Comparison of ENCODE assay signal across 18 mouse cellular contexts in the genomic region with DNA sequence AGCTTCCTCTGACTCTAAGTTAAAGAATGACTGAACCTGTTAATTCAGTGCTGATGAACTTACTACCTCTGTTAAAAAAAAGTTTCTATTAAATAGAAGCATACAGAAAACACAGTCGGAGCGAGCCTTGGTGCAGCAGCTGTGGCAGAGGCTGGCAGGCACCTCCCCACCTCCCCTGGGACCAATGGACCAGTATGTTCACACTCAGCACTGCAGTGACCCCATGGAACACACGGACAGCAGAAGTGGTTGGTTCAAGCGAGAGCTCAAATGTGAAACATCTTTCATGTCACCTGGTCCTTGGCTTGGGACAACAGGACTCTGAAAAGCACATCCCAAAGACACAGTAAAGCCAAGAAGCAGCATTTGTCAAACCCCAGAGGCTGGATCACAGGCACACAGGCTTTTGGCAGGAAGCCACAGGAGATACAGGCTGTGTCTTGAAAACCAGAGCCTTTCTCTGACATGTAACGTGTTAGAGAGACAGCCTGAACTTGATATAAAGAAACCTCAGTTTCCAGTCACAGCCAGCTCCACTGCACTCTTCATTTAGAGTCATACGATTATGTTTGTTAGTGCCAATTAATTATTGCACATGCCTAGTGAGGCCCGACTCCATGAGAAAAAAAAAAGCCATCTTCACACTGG. TPM values are rescaled to one million over a fixed set of nuclear protein-coding genes. Genes with fewer than 3 reads are reported as not detected.
A peak's percentile ranks its signal among the peaks of the same experiment; 100 is the strongest.
DNase-seq lines count a peak whose midpoint lies in the region; ATAC-seq lines count a peak whose summit lies in the region.
"Had no signal": no experiment of that assay in that cellular context is flagged by ENCODE, and none has a peak within 500 bp of the region (broad histone marks: within the 10 kb centered on the region; RNA-seq: fewer than 3 reads in every experiment).

No protein-coding gene starts in this region.

- no peak for DNase-seq in hindbrain, embryonic 10.5 days (ENCODE audit: low spot score)
- DNase-seq in right cerebral cortex, postnatal 10 days (ENCODE audit: low spot score in 2 of 2), result peak; percentile 38 to 49
- no peak for DNase-seq in right cerebral cortex, postnatal 4 days
- DNase-seq in cerebellum, adult 9-10 months, result peak; percentile 61
- no peak for DNase-seq in heart, postnatal 4 days
- DNase-seq: gastrocnemius, postnatal 25 days; kidney, postnatal 10 days; lung, adult 18-20 months; thymus, postnatal 25 days had no signal

- WGBS in hindbrain, embryonic 13.5 days, result 58% methylated on average over 7 of the region's 7 CpGs
- WGBS in hindbrain, embryonic 10.5 days, result 85% methylated on average over 7 of the region's 7 CpGs

- H3K4me2 ChIP-seq in hindbrain, embryonic 13.5 days, result no peak overlapping the region
- H3K4me2 ChIP-seq: limb, embryonic 15.5 days; neural tube, embryonic 12.5 days had no signal

- H3K9ac ChIP-seq in hindbrain, embryonic 13.5 days, result no peak overlapping the region
- H3K9ac ChIP-seq: limb, embryonic 15.5 days; neural tube, embryonic 12.5 days had no signal

- 0 out of 2 replicates have a peak, but pooled peaks cover 4% of the 10 kb centered on the region for H3K9me3 ChIP-seq in hindbrain, embryonic 13.5 days
- no peaks in the 10 kb centered on the region for H3K9me3 ChIP-seq in hindbrain, embryonic 10.5 days
- H3K9me3 ChIP-seq: heart, embryonic 10.5 days; limb, embryonic 15.5 days had no signal

- H3K4me3 ChIP-seq in hindbrain, embryonic 13.5 days, result no peak overlapping the region
- H3K4me3 ChIP-seq in hindbrain, embryonic 10.5 days, result no peak overlapping the region
- H3K4me3 ChIP-seq: heart, embryonic 10.5 days; limb, embryonic 15.5 days; neural tube, embryonic 12.5 days had no signal

- 0 out of 2 replicates have a peak overlapping the region, but pooled peaks have one; percentile 2 for H3K27ac ChIP-seq in hindbrain, embryonic 13.5 days
- no peak overlapping the region for H3K27ac ChIP-seq in hindbrain, embryonic 10.5 days
- H3K27ac ChIP-seq: heart, embryonic 10.5 days; limb, embryonic 15.5 days; macrophage; neural tube, embryonic 12.5 days had no signal

- no peaks in the 10 kb centered on the region for H3K27me3 ChIP-seq in hindbrain, embryonic 13.5 days
- H3K27me3 ChIP-seq in hindbrain, embryonic 10.5 days (ENCODE audit: insufficient read depth, poor library complexity, severe bottlenecking), result no peaks in the 10 kb centered on the region
- H3K27me3 ChIP-seq: CH12.LX; limb, embryonic 15.5 days; neural tube, embryonic 12.5 days had no signal

- no peak for ATAC-seq in hindbrain, embryonic 13.5 days (ENCODE audit: low FRiP score)
- no peak for ATAC-seq in CD4-positive, CD25-positive, alpha-beta regulatory T cell, adult 4 months
- ATAC-seq: intestine, embryonic 16.5 days; midbrain, embryonic 16.5 days had no signal

- H3K36me3 ChIP-seq in hindbrain, embryonic 13.5 days, result no peaks in the 10 kb centered on the region
- H3K36me3 ChIP-seq in hindbrain, embryonic 10.5 days, result no peaks in the 10 kb centered on the region
- H3K36me3 ChIP-seq: heart, embryonic 10.5 days; limb, embryonic 15.5 days; neural tube, embryonic 12.5 days had no signal

- peaks cover 17% of the 10 kb centered on the region for H3K4me1 ChIP-seq in hindbrain, embryonic 13.5 days (replicated peaks)
- no peaks in the 10 kb centered on the region for H3K4me1 ChIP-seq in hindbrain, embryonic 10.5 days (replicated peaks)
- H3K4me1 ChIP-seq: heart, embryonic 10.5 days; limb, embryonic 15.5 days; neural tube, embryonic 12.5 days had no signal

RNA-seq across cellular contexts. Expression of a gene that starts 45.2 kb away (rescaled TPM):
- polyA plus RNA-seq in hindbrain, embryonic 13.5 days (2015; fragmentation: Nextera tagmentation; extraction: Ambion mirVana), result 1.2 TPM in 2 replicates
- 1.5 and 2.0 TPM in 2 replicates for polyA plus RNA-seq in hindbrain, embryonic 10.5 days (2016; fragmentation: Nextera tagmentation; extraction: Ambion mirVana)
- polyA plus RNA-seq in CD4-positive, CD25-positive, alpha-beta regulatory T cell, adult 4 months (2017; shearing (Covaris generic)), result not detected
- total RNA-seq in heart, postnatal 4 days (2021), result 1 to 10 TPM; 2.8 to 3.5 TPM
- total RNA-seq: CH12.LX had no signal

Comparison
In these comparisons a context has a peak if more than half of its experiments do, and no peak if none do; other contexts are left out.
1. DNase-seq: peak in right cerebral cortex, postnatal 10 days (2 of 2) and cerebellum, adult 9-10 months (single experiment); none in hindbrain, embryonic 10.5 days (single experiment), right cerebral cortex, postnatal 4 days (single experiment) and heart, postnatal 4 days (single experiment).